ENCODE assay signal across 9 mouse cellular contexts in the genomic region with DNA sequence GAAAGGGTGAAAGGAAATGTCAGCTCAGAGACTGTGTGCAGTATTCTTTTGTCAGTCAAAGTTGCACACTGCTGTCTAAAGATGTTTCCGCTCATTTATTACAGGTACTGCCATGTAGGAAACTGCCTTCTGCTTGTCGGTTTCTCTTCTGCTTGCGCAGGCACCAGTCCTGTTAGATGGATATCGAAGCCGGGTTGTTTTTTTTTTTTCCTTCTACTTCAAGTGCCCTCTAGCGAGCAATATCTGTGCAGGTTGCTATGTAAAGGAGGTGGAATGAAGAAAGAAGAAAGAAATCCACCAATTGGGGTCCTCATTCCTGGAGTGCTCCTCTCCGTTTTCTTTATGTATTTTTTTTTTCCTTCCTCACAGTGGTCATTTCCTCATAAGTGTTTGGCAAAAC. TPM values are rescaled to one million over a fixed set of nuclear protein-coding genes. Genes with fewer than 3 reads are reported as not detected.
DNase-seq lines count a peak whose midpoint lies in the region; ATAC-seq and TF ChIP-seq lines count a peak whose summit lies in the region.
"Had no signal": no experiment of that assay in that cellular context is flagged by ENCODE, and none has a peak within 500 bp of the region (broad histone marks: within the 10 kb centered on the region; RNA-seq: fewer than 3 reads in every experiment).

No protein-coding gene starts in this region.

- intact Hi-C loops in left cerebral cortex, postnatal 4 days (cut with DNase I), result loop anchor here (10.0 kb wide), 1 partner anchor 913 kb away; no protein-coding TSS in a partner anchor

- peak overlapping the region; percentile 67; the same call in 1 of the 2 replicates for H3K27ac ChIP-seq in layer of hippocampus, adult 2 months
- no peak overlapping the region for H3K27ac ChIP-seq in cortical plate, adult 2 months (ENCODE audit: insufficient read depth, low read length)
- no peak overlapping the region for H3K27ac ChIP-seq in midbrain, embryonic 13.5 days

- H3K9ac ChIP-seq in midbrain, embryonic 13.5 days (replicated peaks), result peak overlapping the region; percentile 48; the same call in 1 of the 2 replicates

- H3K4me3 ChIP-seq in layer of hippocampus, adult 2 months, result peak overlapping the region; percentile 52
- peak overlapping the region; percentile 25 for H3K4me3 ChIP-seq in cortical plate, adult 2 months (ENCODE audit: insufficient read depth, low read length)
- no peak overlapping the region; the same call in 1 of the 2 replicates for H3K4me3 ChIP-seq in midbrain, embryonic 13.5 days (replicated peaks)

- DNase-seq in layer of hippocampus, adult 2 months (ENCODE audit: low spot score in 2 of 2), result no peak
- no peak for DNase-seq in layer of hippocampus, adult 8-10 months (ENCODE audit: low spot score in 2 of 2)
- peak; percentile 90 for DNase-seq in brain, embryonic 14.5 days (ENCODE audit: low read depth)
- DNase-seq in thymus, postnatal 10 days (ENCODE audit: low spot score in 2 of 2), result no peak
- no peak for DNase-seq in adrenal gland, postnatal 10 days
- no peak for DNase-seq in left cerebral cortex, postnatal 4 days

- no peaks in the 10 kb centered on the region for H3K4me1 ChIP-seq in cortical plate, adult 2 months (ENCODE audit: control insufficient read depth, insufficient read depth, low read length)
- H3K4me1 ChIP-seq in midbrain, embryonic 13.5 days (replicated peaks), result peaks cover 16% of the 10 kb centered on the region; the same call in 1 of the 2 replicates

- peak; percentile 78 for TF ChIP-seq CTCF in layer of hippocampus, adult 2 months (conservative IDR thresholded peaks at IDR 0.05)
- TF ChIP-seq CTCF in brain, embryonic 14.5 days (IDR thresholded peaks at IDR 0.05; ENCODE audit: borderline replicate concordance, extremely low read depth, insufficient read depth, insufficient read length), result peak; percentile 40; the same call in 1 of the 2 replicates
- TF ChIP-seq CTCF in cortical plate, adult 2 months (IDR thresholded peaks at IDR 0.05; ENCODE audit: extremely low read depth, insufficient read depth, low read length), result peak; percentile 25; the same call in 1 of the 2 replicates

- no peaks in the 10 kb centered on the region for H3K9me3 ChIP-seq in midbrain, embryonic 13.5 days

- H3K4me2 ChIP-seq in midbrain, embryonic 13.5 days (replicated peaks), result peak overlapping the region; percentile 46

- TF ChIP-seq POLR2A in brain, embryonic 14.5 days (IDR thresholded peaks at IDR 0.05; ENCODE audit: borderline replicate concordance, extremely low read depth, insufficient read depth, insufficient read length, poor library complexity, severe bottlenecking), result no peak
- no peak for TF ChIP-seq POLR2A in cortical plate, adult 2 months (IDR thresholded peaks at IDR 0.05; ENCODE audit: extremely low read depth, insufficient read depth, low read length)

- H3K36me3 ChIP-seq in midbrain, embryonic 13.5 days, result no peaks in the 10 kb centered on the region

- peaks cover 5% of the 10 kb centered on the region; the same call in 1 of the 2 replicates for H3K27me3 ChIP-seq in midbrain, embryonic 13.5 days

- WGBS in midbrain, embryonic 13.5 days, result 13% methylated on average over 7 of the region's 7 CpGs

- ATAC-seq in midbrain, embryonic 13.5 days, result 0 out of 2 replicates have a peak, but pooled peaks have one; percentile 28

RNA-seq across cellular contexts. Expression of a gene that starts 5.2 kb away (rescaled TPM):
- 10 to 100 TPM; 82.9 to 90.8 TPM for total RNA-seq in layer of hippocampus, adult 2 months (2021)
- total RNA-seq in layer of hippocampus, adult 8-10 months (2022), result 10 to 100 TPM; 66.8 to 75.8 (median 74.4) TPM
- polyA plus RNA-seq in brain, embryonic 14.5 days (2012; rRNA removed), result 31.7 and 46.3 TPM in 2 replicates
- polyA plus RNA-seq in cortical plate, adult 2 months (2012; rRNA removed), result 21.7 and 22.9 TPM in 2 replicates
- polyA plus RNA-seq in midbrain, embryonic 13.5 days (2015; fragmentation: Nextera tagmentation; extraction: Ambion mirVana), result 45.3 and 47.0 TPM in 2 replicates
- under 1 TPM; 0.27 to 0.94 TPM for total RNA-seq in adrenal gland, postnatal 10 days (2021)
- 100 to 1,000 TPM in 1 of 2 experiments, 10 to 100 TPM in 1; 96.0 to 110 TPM for total RNA-seq in left cerebral cortex, postnatal 4 days (2021)
- polyA plus RNA-seq: testis, adult 2 months had no signal

Comparison
In these comparisons a context has a peak if more than half of its experiments do, and no peak if none do; other contexts are left out.
1. CTCF ChIP-seq: peak in every context shown above with its lines; median percentile 78 in layer of hippocampus, adult 2 months; 40 in brain, embryonic 14.5 days; 25 in cortical plate, adult 2 months.
2. RNA of a gene that starts 5.2 kb away (total RNA-seq): 96.0 to 110 TPM in left cerebral cortex, postnatal 4 days, 82.9 to 90.8 TPM in layer of hippocampus, adult 2 months and 66.8 to 75.8 TPM in layer of hippocampus, adult 8-10 months; 0.27 to 0.94 TPM in adrenal gland, postnatal 10 days; every median in the first group is over 10 times any median in the second.